ENCODE assay signal across 8 mouse cellular contexts in genomic region chr2:118547541-118548016, GRCm38 (mm10). TPM values are rescaled to one million over a fixed set of nuclear protein-coding genes. Genes with fewer than 3 reads are reported as not detected.
A peak's percentile ranks its signal among the peaks of the same experiment; 100 is the strongest.
DNase-seq lines count a peak whose midpoint lies in the region; ATAC-seq lines count a peak whose summit lies in the region.

No protein-coding gene starts in this region.

- 5% methylated on average over 9 of the region's 9 CpGs for WGBS in limb, embryonic 11.5 days
- WGBS in midbrain, embryonic 13.5 days = 11% methylated on average over 9 of the region's 9 CpGs

- H3K9ac ChIP-seq in limb, embryonic 11.5 days (ENCODE audit: low read length) = peak overlapping the region; percentile 32; the same call in 1 of the 2 replicates
- H3K9ac ChIP-seq in midbrain, embryonic 13.5 days (replicated peaks) = no peak overlapping the region

- peak overlapping the region; percentile 89 for H3K4me3 ChIP-seq in limb, embryonic 11.5 days (ENCODE audit: low read depth, low read length)
- peak overlapping the region; percentile 87 for H3K4me3 ChIP-seq in midbrain, embryonic 13.5 days (replicated peaks)

- H3K27ac ChIP-seq in limb, embryonic 11.5 days (replicated peaks; ENCODE audit: low read depth, low read length) = no peak overlapping the region
- H3K27ac ChIP-seq in midbrain, embryonic 13.5 days = no peak overlapping the region

- no peaks in the 10 kb centered on the region for H3K27me3 ChIP-seq in limb, embryonic 11.5 days (ENCODE audit: control insufficient read depth, insufficient read depth, low read length)
- peaks cover 27% of the 10 kb centered on the region for H3K27me3 ChIP-seq in midbrain, embryonic 13.5 days

- no peak for ATAC-seq in limb, embryonic 11.5 days (ENCODE audit: insufficient number of reproducible peaks, low FRiP score, low TSS enrichment, low read depth)
- no peak for ATAC-seq in midbrain, embryonic 13.5 days

- H3K36me3 ChIP-seq in limb, embryonic 11.5 days (ENCODE audit: control insufficient read depth, insufficient read depth, low read length) = no peaks in the 10 kb centered on the region
- H3K36me3 ChIP-seq in midbrain, embryonic 13.5 days = no peaks in the 10 kb centered on the region

- peak; percentile 68 for DNase-seq in gastrocnemius, adult 18-20 months (ENCODE audit: low spot score)
- no peak for DNase-seq in gastrocnemius, postnatal 10 days
- DNase-seq in embryo, embryonic 10.5 days (ENCODE audit: low spot score) = peak; percentile 33
- DNase-seq in heart, postnatal 14 days = peak; percentile 70 to 76
- DNase-seq in limb, embryonic 11.5 days (ENCODE audit: low spot score) = peak; percentile 29
- no peak for DNase-seq in c-Kit-positive CD71-positive TER-119-positive erythroid progenitor cells, embryonic 14.5 days (ENCODE audit: low spot score)
- no peak for DNase-seq in cerebellum, adult 9-10 months

- H3K4me1 ChIP-seq in limb, embryonic 11.5 days (ENCODE audit: control insufficient read depth, insufficient read depth, low read length) = peaks cover 64% of the 10 kb centered on the region
- H3K4me1 ChIP-seq in midbrain, embryonic 13.5 days (replicated peaks) = peaks cover 61% of the 10 kb centered on the region

- intact Hi-C loops in heart, postnatal 14 days (cut with DNase I) = loop anchor here (2.0 to 5.0 kb wide), 4 partner anchors 35 to 150 kb away; partner anchors contain the start of gene Bub1b

- H3K9me3 ChIP-seq in limb, embryonic 11.5 days (ENCODE audit: control insufficient read depth, low read length) = 0 out of 2 replicates have a peak, but pooled peaks cover 4% of the 10 kb centered on the region
- no peaks in the 10 kb centered on the region for H3K9me3 ChIP-seq in midbrain, embryonic 13.5 days

- H3K4me2 ChIP-seq in limb, embryonic 11.5 days (ENCODE audit: low read depth, severe bottlenecking) = peak overlapping the region; percentile 90
- H3K4me2 ChIP-seq in midbrain, embryonic 13.5 days (replicated peaks) = peak overlapping the region; percentile 95

RNA-seq across cellular contexts. Expression of gene Bmf, which starts 1.9 kb away (rescaled TPM):
- total RNA-seq in gastrocnemius, adult 18-20 months (2021) = 1 to 10 TPM; 2.1 to 2.2 TPM
- total RNA-seq in gastrocnemius, postnatal 10 days (2021) = 10 to 100 TPM; 14.5 to 15.7 TPM
- total RNA-seq in heart, postnatal 14 days (2021) = 10 to 100 TPM; 18.6 to 21.7 TPM
- polyA plus RNA-seq in limb, embryonic 11.5 days (2014; fragmentation: Nextera tagmentation; extraction: Ambion mirVana) = 3.8 and 7.5 TPM in 2 replicates
- 4.0 and 4.7 TPM in 2 replicates for polyA plus RNA-seq in midbrain, embryonic 13.5 days (2015; fragmentation: Nextera tagmentation; extraction: Ambion mirVana)

RNA-seq across cellular contexts. Expression of gene Bub1b, which starts 50.4 kb away (rescaled TPM):
- total RNA-seq in gastrocnemius, adult 18-20 months (2021) = under 1 TPM; 0.21 to 0.71 TPM
- 10 to 100 TPM in 1 of 2 experiments, 1 to 10 TPM in 1; 9.2 to 15.6 TPM for total RNA-seq in gastrocnemius, postnatal 10 days (2021)
- total RNA-seq in heart, postnatal 14 days (2021) = 1 to 10 TPM; 3.8 to 8.5 TPM
- 145 and 155 TPM in 2 replicates for polyA plus RNA-seq in limb, embryonic 11.5 days (2014; fragmentation: Nextera tagmentation; extraction: Ambion mirVana)
- 37.4 and 38.0 TPM in 2 replicates for polyA plus RNA-seq in midbrain, embryonic 13.5 days (2015; fragmentation: Nextera tagmentation; extraction: Ambion mirVana)

Comparison
In these comparisons a context has a peak if more than half of its experiments do, and no peak if none do; other contexts are left out.
1. DNase-seq: peak in gastrocnemius, adult 18-20 months (single experiment), embryo, embryonic 10.5 days (single experiment), heart, postnatal 14 days (2 of 2) and limb, embryonic 11.5 days (single experiment); none in gastrocnemius, postnatal 10 days (single experiment), c-Kit-positive CD71-positive TER-119-positive erythroid progenitor cells, embryonic 14.5 days (single experiment) and cerebellum, adult 9-10 months (single experiment).
2. RNA of gene Bmf, which starts 1.9 kb away (total RNA-seq): 18.6 to 21.7 TPM in heart, postnatal 14 days and 14.5 to 15.7 TPM in gastrocnemius, postnatal 10 days; 2.1 to 2.2 TPM in gastrocnemius, adult 18-20 months; every median in the first group is over 4 times any median in the second.